Mouse (Mus musculus) kidney, embryonic 16.5 days (tissue): ENCODE results near the gene Rpl6. TPM values are rescaled to one million over a fixed set of nuclear protein-coding genes. Genes with fewer than 3 reads are reported as not detected.
A peak's percentile ranks its signal among the peaks of the same experiment; 100 is the strongest.
"Not testable (repeated sequence)": the region's sequence is repeated elsewhere in the genome, so short reads cannot be mapped to it uniquely, and the experiment has no call there.

Experiments used
- ATAC-seq: fragments of 200-750 bp; cut with Nextera tagmentation; 2 replicates; pipeline ENCODE4 v1.8.0; 2017; ENCODE audit warnings: moderate TSS enrichment; ENCODE audit not compliant: low FRiP score, low TSS enrichment
- H3K27ac ChIP-seq: fragments of 300-500 bp; sonication (generic); 2 replicates; pipeline ENCODE4 v1.5.1; 2014; ENCODE audit warnings: low read length
- H3K27me3 ChIP-seq: fragments of 300-500 bp; sonication (generic); 2 replicates; pipeline ENCODE4 v1.6.1; 2014; ENCODE audit warnings: low read length, control low read depth, mixed read lengths; ENCODE audit not compliant: insufficient read depth
- H3K36me3 ChIP-seq: fragments of 300-500 bp; sonication (generic); 2 replicates; pipeline ENCODE4 v1.6.1; 2014; ENCODE audit warnings: low read length, control low read depth, mixed read lengths; ENCODE audit not compliant: insufficient read depth
- H3K4me1 ChIP-seq: fragments of 300-500 bp; sonication (generic); 2 replicates; pipeline ENCODE4 v1.6.1; 2014; ENCODE audit warnings: low read length, control low read depth, mixed read lengths; ENCODE audit not compliant: insufficient read depth
- H3K4me2 ChIP-seq: fragments of 300-500 bp; sonication (generic); replicated peaks from 2 replicates; pipeline ENCODE4 v1.6.1; 2014; ENCODE audit warnings: low read depth, low read length
- H3K4me3 ChIP-seq: fragments of 300-500 bp; sonication (generic); 2 replicates; pipeline ENCODE4 v1.5.1; 2014; ENCODE audit warnings: mild to moderate bottlenecking, low read length
- H3K9ac ChIP-seq: fragments of 300-500 bp; sonication (generic); replicated peaks from 2 replicates; pipeline ENCODE4 v1.6.1; 2014; ENCODE audit warnings: low read length
- H3K9me3 ChIP-seq: fragments of 300-500 bp; sonication (generic); 2 replicates; pipeline ENCODE4 v1.6.1; 2016; ENCODE audit warnings: low read length, control low read depth
- WGBS: fragments of 180-500 bp; shearing (Covaris S2); extraction: QIAGEN DNeasy Blood & Tissue Kit; methylation state at CpG from one replicate; pipeline ENCODE4 v1.1.7; 2014; 5-methylcytosine and 5-hydroxymethylcytosine counted together
- polyA plus RNA-seq: library from polyadenylated mRNA; unstranded; fragments of >200 nt; fragmentation: Nextera tagmentation; extraction: Ambion mirVana; gene quantifications from 2 replicates; pipeline ENCODE4 v1.2.1, GENCODE M21; 2015

The Rpl6 gene
- polyA plus RNA-seq, 1 experiment from 2014 or later = 575 TPM

- no peaks in the 10 kb centered on the region for H3K36me3 ChIP-seq
- no peaks in the 10 kb centered on the region for H3K27me3 ChIP-seq
- H3K4me1 ChIP-seq = peaks cover 12% of the 10 kb centered on the region
- H3K4me2 ChIP-seq = peak overlapping the region; percentile 61
- H3K4me3 ChIP-seq = peak overlapping the region; percentile 87
- peak; percentile 33 for ATAC-seq
- H3K27ac ChIP-seq = peak overlapping the region; percentile 71; the same call in 1 of the 2 replicates
- WGBS = 8% methylated on average over 17 of the region's 17 CpGs
- peak overlapping the region; percentile 96 for H3K9ac ChIP-seq
- no peaks in the 10 kb centered on the region for H3K9me3 ChIP-seq
These were observed 12.7 kb upstream of the Rpl6 start for GRCm38 (mm10) chr5:121191584-121191906.

- H3K4me3 ChIP-seq = no peak overlapping the region
- no peak for ATAC-seq
- WGBS = 36% methylated on average over 1 of the region's 1 CpGs
- H3K27me3 ChIP-seq = no peaks in the 10 kb centered on the region
- H3K9me3 ChIP-seq = no peaks in the 10 kb centered on the region
- H3K9ac ChIP-seq = no peak overlapping the region
- peaks cover 10% of the 10 kb centered on the region for H3K4me1 ChIP-seq
- no peak overlapping the region for H3K27ac ChIP-seq
- H3K36me3 ChIP-seq = no peaks in the 10 kb centered on the region
- no peak overlapping the region for H3K4me2 ChIP-seq
These were observed 10.1 kb upstream of the Rpl6 start for GRCm38 (mm10) chr5:121194173-121194572.

GRCm38 (mm10) chr5:121196764-121197163 is 7.5 kb upstream of the Rpl6 start:
- no peaks in the 10 kb centered on the region for H3K9me3 ChIP-seq
- WGBS = 27% methylated on average over 5 of the region's 5 CpGs
- H3K27me3 ChIP-seq = no peaks in the 10 kb centered on the region; the same call in 1 of the 2 replicates

GRCm38 (mm10) chr5:121197337-121197736 is 6.9 kb upstream of the Rpl6 start:
- Histone ChIP-seq H3K9ac (no peak overlapping the region), H3K4me2 (no peak overlapping the region), H3K4me3 (no peak overlapping the region), H3K4me1 (no peaks in the 10 kb centered on the region), H3K9me3 (no peaks in the 10 kb centered on the region), H3K36me3 (no peaks in the 10 kb centered on the region), H3K27ac (no peak overlapping the region), H3K27me3 (no peaks in the 10 kb centered on the region; the same call in 1 of the 2 replicates)
- no peak for ATAC-seq
- WGBS = 82% methylated on average over 2 of the region's 2 CpGs

More at GRCm38 (mm10) chr5:121196764-121197163, 7.5 kb upstream of the Rpl6 start:
- Histone ChIP-seq H3K4me3 (no peak overlapping the region), H3K4me1 (no peaks in the 10 kb centered on the region), H3K27ac (no peak overlapping the region), H3K4me2 (no peak overlapping the region), H3K9ac (no peak overlapping the region), H3K36me3 (no peaks in the 10 kb centered on the region)
- ATAC-seq = no peak

GRCm38 (mm10) chr5:121198376-121198775 is 5.9 kb upstream of the Rpl6 start:
- H3K9me3 ChIP-seq = no peaks in the 10 kb centered on the region
- no peak overlapping the region for H3K4me2 ChIP-seq
- H3K4me3 ChIP-seq = no peak overlapping the region
- ATAC-seq = no peak
- no peak overlapping the region for H3K9ac ChIP-seq
- 83% methylated on average over 5 of the region's 5 CpGs for WGBS
- H3K27me3 ChIP-seq = no peaks in the 10 kb centered on the region; the same call in 1 of the 2 replicates
- no peak overlapping the region for H3K27ac ChIP-seq
- H3K36me3 ChIP-seq = no peaks in the 10 kb centered on the region
- H3K4me1 ChIP-seq = no peaks in the 10 kb centered on the region

GRCm38 (mm10) chr5:121201739-121202138 is 2.5 kb upstream of the Rpl6 start:
- Histone ChIP-seq H3K27me3 (no peaks in the 10 kb centered on the region; the same call in 1 of the 2 replicates), H3K4me3 (no peak overlapping the region), H3K4me1 (peaks cover 14% of the 10 kb centered on the region), H3K4me2 (no peak overlapping the region), H3K9ac (no peak overlapping the region), H3K27ac (no peak overlapping the region), H3K9me3 (no peaks in the 10 kb centered on the region), H3K36me3 (peaks cover 12% of the 10 kb centered on the region)
- WGBS = 45% methylated on average over 3 of the region's 3 CpGs
- ATAC-seq = no peak

GRCm38 (mm10) chr5:121202467-121202866 is 1.8 kb upstream of the Rpl6 start:
- peaks cover 17% of the 10 kb centered on the region for H3K4me1 ChIP-seq
- no peaks in the 10 kb centered on the region for H3K9me3 ChIP-seq
- no peak overlapping the region for H3K4me2 ChIP-seq
- no peak overlapping the region for H3K27ac ChIP-seq
- H3K27me3 ChIP-seq = no peaks in the 10 kb centered on the region; the same call in 1 of the 2 replicates
- H3K36me3 ChIP-seq = peaks cover 19% of the 10 kb centered on the region
- WGBS = 86% methylated on average over 1 of the region's 1 CpGs
- no peak overlapping the region for H3K9ac ChIP-seq
- H3K4me3 ChIP-seq = no peak overlapping the region
- no peak for ATAC-seq

GRCm38 (mm10) chr5:121205537-121206130 is 1.4 kb downstream of the Rpl6 start:
- H3K4me2 ChIP-seq = peak overlapping the region; percentile 62

GRCm38 (mm10) chr5:121206540-121206939 is 2.3 kb downstream of the Rpl6 start:
- Histone ChIP-seq H3K9ac (no peak overlapping the region; the same call in 1 of the 2 replicates), H3K4me1 (peaks cover 17% of the 10 kb centered on the region), H3K9me3 (no peaks in the 10 kb centered on the region), H3K4me3 (peak overlapping the region; percentile 98), H3K36me3 (peaks cover 57% of the 10 kb centered on the region), H3K4me2 (peak overlapping the region; percentile 62), H3K27ac (no peak overlapping the region), H3K27me3 (no peaks in the 10 kb centered on the region)
- ATAC-seq = no peak
- WGBS = 70% methylated on average over 9 of the region's 9 CpGs

More at GRCm38 (mm10) chr5:121205537-121206130, 1.4 kb downstream of the Rpl6 start:
- peak overlapping the region; percentile 94 for H3K9ac ChIP-seq
- H3K27ac ChIP-seq, H3K9me3 ChIP-seq, ATAC-seq, H3K27me3 ChIP-seq: not testable (repeated sequence)
- H3K4me3 ChIP-seq = peak overlapping the region; percentile 98
- H3K4me1 ChIP-seq = peaks cover 17% of the 10 kb centered on the region
- H3K36me3 ChIP-seq = peaks cover 48% of the 10 kb centered on the region
- 72% methylated on average over 8 of the region's 10 CpGs for WGBS

GRCm38 (mm10) chr5:121206984-121207383 is 2.7 kb downstream of the Rpl6 start:
- ATAC-seq = no peak
- Histone ChIP-seq H3K9me3 (no peaks in the 10 kb centered on the region), H3K27ac (no peak overlapping the region), H3K4me3 (peak overlapping the region; percentile 98; the same call in 1 of the 2 replicates), H3K27me3 (no peaks in the 10 kb centered on the region), H3K9ac (no peak overlapping the region), H3K4me1 (peaks cover 17% of the 10 kb centered on the region), H3K36me3 (peaks cover 61% of the 10 kb centered on the region), H3K4me2 (peak overlapping the region; percentile 62; the same call in 1 of the 2 replicates)
- WGBS = 57% methylated on average over 3 of the region's 3 CpGs
